Mouse (Mus musculus) midbrain, embryonic 12.5 days (tissue): ENCODE data around the gene Dhrs7c. TPM values are rescaled to one million over a fixed set of nuclear protein-coding genes. Genes with fewer than 3 reads are reported as not detected.

ENCODE experiments used
- ATAC-seq: fragments of 200-750 bp; cut with Nextera tagmentation; 2 replicates; pipeline ENCODE4 v1.8.0; 2017; ENCODE audit warnings: low read depth, moderate TSS enrichment, moderate library complexity; ENCODE audit not compliant: low FRiP score
- H3K27ac ChIP-seq: fragments of 300-500 bp; sonication (generic); replicated peaks from 2 replicates; pipeline ENCODE4 v1.5.1; 2016; ENCODE audit warnings: mild to moderate bottlenecking
- H3K27me3 ChIP-seq: fragments of 300-500 bp; sonication (generic); 2 replicates; pipeline ENCODE4 v1.6.1; 2016; ENCODE audit warnings: mild to moderate bottlenecking
- H3K36me3 ChIP-seq: fragments of 300-500 bp; sonication (generic); 2 replicates; pipeline ENCODE4 v1.6.1; 2016
- H3K4me1 ChIP-seq: fragments of 300-500 bp; sonication (generic); 2 replicates; pipeline ENCODE4 v1.6.1; 2016
- H3K4me2 ChIP-seq: fragments of 300-500 bp; sonication (generic); replicated peaks from 2 replicates; pipeline ENCODE4 v1.6.1; 2016; ENCODE audit warnings: mild to moderate bottlenecking, moderate library complexity
- H3K4me3 ChIP-seq: fragments of 300-500 bp; sonication (generic); 2 replicates; pipeline ENCODE4 v1.5.1; 2016; ENCODE audit warnings: mild to moderate bottlenecking
- H3K9ac ChIP-seq: fragments of 300-500 bp; sonication (generic); replicated peaks from 2 replicates; pipeline ENCODE4 v1.6.1; 2016; ENCODE audit warnings: mild to moderate bottlenecking, moderate library complexity
- H3K9me3 ChIP-seq: fragments of 300-500 bp; sonication (generic); 2 replicates; pipeline ENCODE4 v1.6.1; 2016; ENCODE audit warnings: mild to moderate bottlenecking
- WGBS: fragments of 180-500 bp; shearing (Covaris S2); methylation state at CpG from one replicate; pipeline ENCODE4 v1.1.7; 2016; 5-methylcytosine and 5-hydroxymethylcytosine counted together
- polyA plus RNA-seq: library from polyadenylated mRNA; unstranded; fragments of >200 nt; fragmentation: Nextera tagmentation; extraction: Ambion mirVana; gene quantifications from 2 replicates; pipeline ENCODE4 v1.2.1, GENCODE M21; 2016

Gene Dhrs7c
- polyA plus RNA-seq, 1 experiment from 2014 or later = not detected

- no peaks in the 10 kb centered on the region for H3K4me1 ChIP-seq
- WGBS = 60% methylated on average over 6 of the region's 6 CpGs
- no peaks in the 10 kb centered on the region for H3K36me3 ChIP-seq
- no peak overlapping the region for H3K9ac ChIP-seq
- no peaks in the 10 kb centered on the region for H3K9me3 ChIP-seq
- H3K4me2 ChIP-seq = no peak overlapping the region
- H3K4me3 ChIP-seq = no peak overlapping the region
- H3K27ac ChIP-seq = no peak overlapping the region
- H3K27me3 ChIP-seq = no peaks in the 10 kb centered on the region
- ATAC-seq = no peak
Measured at GRCm38 (mm10) chr11:67853996-67854395, 56.0 kb downstream of the Dhrs7c start.

DNA sequence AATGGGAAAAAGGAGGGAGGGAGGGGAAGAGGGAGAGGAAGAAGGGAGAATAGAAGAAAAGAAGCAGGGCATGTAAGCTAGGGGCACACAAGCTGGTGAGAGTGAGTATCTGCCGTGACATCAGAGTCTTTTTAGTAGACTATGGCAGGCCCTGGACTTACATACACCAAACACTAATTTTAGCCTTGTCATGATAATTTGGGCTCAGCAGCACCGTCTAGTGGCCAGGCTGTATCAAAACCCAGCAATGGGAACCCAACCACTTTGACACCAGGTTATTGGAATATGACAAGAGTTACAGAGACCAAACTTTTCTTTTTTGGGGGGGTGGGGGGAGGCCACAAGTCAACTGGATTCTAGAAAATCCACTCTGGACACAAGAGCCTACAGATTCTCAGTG lies 57.0 kb downstream of the Dhrs7c start:
- Histone ChIP-seq H3K4me3 (no peak overlapping the region), H3K36me3 (no peaks in the 10 kb centered on the region), H3K4me1 (no peaks in the 10 kb centered on the region), H3K9ac (no peak overlapping the region), H3K27me3 (no peaks in the 10 kb centered on the region), H3K9me3 (no peaks in the 10 kb centered on the region), H3K27ac (no peak overlapping the region), H3K4me2 (no peak overlapping the region)
- WGBS = 34% methylated on average over 2 of the region's 2 CpGs
- no peak for ATAC-seq

- 88% methylated on average over 9 of the region's 9 CpGs for WGBS
Measured at GRCm38 (mm10) chr11:67858518-67858917, 60.5 kb downstream of the Dhrs7c start.

GRCm38 (mm10) chr11:67860743-67861398 lies 62.9 kb downstream of the Dhrs7c start:
- no peak for ATAC-seq
- no peak overlapping the region for H3K9ac ChIP-seq
- peaks cover 7% of the 10 kb centered on the region; the same call in 1 of the 2 replicates for H3K4me1 ChIP-seq
- no peaks in the 10 kb centered on the region for H3K36me3 ChIP-seq
- no peak overlapping the region for H3K27ac ChIP-seq
- no peaks in the 10 kb centered on the region for H3K9me3 ChIP-seq
- no peaks in the 10 kb centered on the region for H3K27me3 ChIP-seq
- H3K4me3 ChIP-seq = no peak overlapping the region
- no peak overlapping the region for H3K4me2 ChIP-seq
- WGBS = 47% methylated on average over 7 of the region's 7 CpGs

More at GRCm38 (mm10) chr11:67858518-67858917, 60.5 kb downstream of the Dhrs7c start:
- H3K27ac ChIP-seq = no peak overlapping the region
- H3K4me3 ChIP-seq = no peak overlapping the region
- peaks cover 7% of the 10 kb centered on the region; the same call in 1 of the 2 replicates for H3K4me1 ChIP-seq
- H3K36me3 ChIP-seq = no peaks in the 10 kb centered on the region
- no peaks in the 10 kb centered on the region for H3K9me3 ChIP-seq
- no peak overlapping the region for H3K4me2 ChIP-seq
- no peak for ATAC-seq
- no peaks in the 10 kb centered on the region for H3K27me3 ChIP-seq
- H3K9ac ChIP-seq = no peak overlapping the region

DNA sequence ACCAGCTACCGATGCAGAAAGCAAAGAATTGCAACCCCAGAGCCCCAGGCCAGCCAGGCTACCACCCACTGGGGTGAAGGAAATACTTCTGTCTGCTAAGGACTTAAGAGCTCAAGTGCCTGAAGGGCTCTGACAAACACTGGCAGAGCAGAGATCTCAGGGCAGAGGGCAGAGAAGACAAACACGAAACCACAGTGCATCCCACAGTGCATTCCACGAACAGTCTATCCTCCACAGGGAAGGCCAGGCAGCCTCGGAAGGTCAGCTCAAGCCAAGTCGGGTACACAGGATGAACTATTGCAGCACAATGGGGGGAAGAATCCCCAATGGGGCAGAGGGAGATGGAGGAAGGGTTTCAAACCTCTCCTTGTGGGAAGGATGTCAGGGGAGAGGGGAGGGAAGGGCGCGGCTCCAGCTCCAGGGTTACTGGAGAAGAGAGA lies 63.4 kb downstream of the Dhrs7c start:
- Histone ChIP-seq H3K4me2 (no peak overlapping the region), H3K4me1 (peaks cover 7% of the 10 kb centered on the region; the same call in 1 of the 2 replicates), H3K9ac (no peak overlapping the region), H3K27ac (no peak overlapping the region), H3K4me3 (no peak overlapping the region), H3K9me3 (no peaks in the 10 kb centered on the region), H3K27me3 (no peaks in the 10 kb centered on the region), H3K36me3 (no peaks in the 10 kb centered on the region)
- no peak for ATAC-seq
- WGBS = 4% methylated on average over 7 of the region's 7 CpGs

- no peak overlapping the region for H3K4me2 ChIP-seq
- 75% methylated on average over 5 of the region's 5 CpGs for WGBS
Measured at GRCm38 (mm10) chr11:67865100-67865499, 67.1 kb downstream of the Dhrs7c start.

More at GRCm38 (mm10) chr11:67865100-67865499, 67.1 kb downstream of the Dhrs7c start:
- Histone ChIP-seq H3K27ac (no peak overlapping the region), H3K4me1 (peaks cover 7% of the 10 kb centered on the region; the same call in 1 of the 2 replicates), H3K4me3 (no peak overlapping the region), H3K9ac (no peak overlapping the region), H3K27me3 (no peaks in the 10 kb centered on the region), H3K9me3 (no peaks in the 10 kb centered on the region), H3K36me3 (no peaks in the 10 kb centered on the region)
- no peak for ATAC-seq

Other genes starting within 250 kb of the Dhrs7c start
- not detected in 2 replicates for gene Rcvrn, start 102.9 kb upstream of the Dhrs7c start, polyA plus RNA-seq
- gene Glp2r, start 27.0 kb upstream of the Dhrs7c start, polyA plus RNA-seq = not detected in 2 replicates
- gene Gsg1l2, start 23.6 kb upstream of the Dhrs7c start, polyA plus RNA-seq = not detected in 2 replicates
- 0.63 and 0.71 TPM in 2 replicates for gene Usp43, start 124.0 kb downstream of the Dhrs7c start, polyA plus RNA-seq
- 0.57 and 1.2 TPM in 2 replicates for gene Cfap52, start 167.5 kb downstream of the Dhrs7c start, polyA plus RNA-seq
- gene Stx8, start 168.0 kb downstream of the Dhrs7c start, polyA plus RNA-seq = 61.0 and 68.3 TPM in 2 replicates